Mouse (Mus musculus): ENCODE results near the gene Mbnl2. TPM values are rescaled to one million over a fixed set of nuclear protein-coding genes. Genes with fewer than 3 reads are reported as not detected.

The Mbnl2 gene
- polyA plus RNA-seq, 1 experiment from 2014 or later = 39.8 TPM

GRCm38 (mm10) chr14:120428497-120428896, 153.0 kb downstream of the Mbnl2 start:
- 93% methylated on average over 5 of the region's 5 CpGs for WGBS
- Histone ChIP-seq H3K4me1 (no peaks in the 10 kb centered on the region), H3K36me3 (peaks cover 13% of the 10 kb centered on the region; the same call in 1 of the 2 replicates), H3K27me3 (no peaks in the 10 kb centered on the region), H3K4me2 (replicated peaks) (no peak overlapping the region), H3K9me3 (peaks cover 10% of the 10 kb centered on the region; the same call in 1 of the 2 replicates), H3K27ac (replicated peaks) (no peak overlapping the region), H3K4me3 (no peak overlapping the region), H3K9ac (replicated peaks) (no peak overlapping the region)
- ATAC-seq (ENCODE audit: low FRiP score, low read depth) = no peak

GRCm38 (mm10) chr14:120432773-120433172, 157.3 kb downstream of the Mbnl2 start:
- no peaks in the 10 kb centered on the region for H3K4me1 ChIP-seq
- H3K27me3 ChIP-seq = no peaks in the 10 kb centered on the region
- H3K4me2 ChIP-seq (replicated peaks) = no peak overlapping the region
- ATAC-seq (ENCODE audit: low FRiP score, low read depth) = no peak
- no peak overlapping the region for H3K27ac ChIP-seq (replicated peaks)
- H3K4me3 ChIP-seq = no peak overlapping the region
- no peaks in the 10 kb centered on the region for H3K9me3 ChIP-seq
- H3K9ac ChIP-seq (replicated peaks) = no peak overlapping the region
- no peaks in the 10 kb centered on the region for H3K36me3 ChIP-seq

- no peaks in the 10 kb centered on the region for H3K4me1 ChIP-seq
- no peaks in the 10 kb centered on the region for H3K9me3 ChIP-seq
- no peaks in the 10 kb centered on the region for H3K27me3 ChIP-seq
- no peak for ATAC-seq (ENCODE audit: low FRiP score, low read depth)
- no peak overlapping the region for H3K27ac ChIP-seq (replicated peaks)
- no peaks in the 10 kb centered on the region for H3K36me3 ChIP-seq
- H3K4me2 ChIP-seq (replicated peaks) = no peak overlapping the region
- 78% methylated on average over 8 of the region's 8 CpGs for WGBS
- H3K9ac ChIP-seq (replicated peaks) = no peak overlapping the region
- H3K4me3 ChIP-seq = no peak overlapping the region
Observed at GRCm38 (mm10) chr14:120433931-120434398, 158.5 kb downstream of the Mbnl2 start.

GRCm38 (mm10) chr14:120434831-120435230, 159.4 kb downstream of the Mbnl2 start:
- ATAC-seq (ENCODE audit: low FRiP score, low read depth) = no peak
- 63% methylated on average over 1 of the region's 1 CpGs for WGBS
- Histone ChIP-seq H3K4me2 (replicated peaks) (no peak overlapping the region), H3K9me3 (no peaks in the 10 kb centered on the region), H3K27me3 (no peaks in the 10 kb centered on the region), H3K4me1 (no peaks in the 10 kb centered on the region), H3K36me3 (no peaks in the 10 kb centered on the region), H3K4me3 (no peak overlapping the region), H3K27ac (replicated peaks) (no peak overlapping the region), H3K9ac (replicated peaks) (no peak overlapping the region)

GRCm38 (mm10) chr14:120440716-120441115, 165.2 kb downstream of the Mbnl2 start:
- Histone ChIP-seq H3K36me3 (no peaks in the 10 kb centered on the region), H3K27ac (replicated peaks) (no peak overlapping the region), H3K27me3 (no peaks in the 10 kb centered on the region), H3K4me3 (no peak overlapping the region), H3K4me1 (no peaks in the 10 kb centered on the region), H3K9ac (replicated peaks) (no peak overlapping the region), H3K4me2 (replicated peaks) (no peak overlapping the region), H3K9me3 (no peaks in the 10 kb centered on the region)
- no peak for ATAC-seq (ENCODE audit: low FRiP score, low read depth)

- ATAC-seq (ENCODE audit: low FRiP score, low read depth) = no peak
- no peak overlapping the region for H3K4me3 ChIP-seq
- WGBS = 83% methylated on average over 4 of the region's 4 CpGs
- H3K9me3 ChIP-seq = no peaks in the 10 kb centered on the region
- H3K27me3 ChIP-seq = no peaks in the 10 kb centered on the region
- H3K27ac ChIP-seq (replicated peaks) = no peak overlapping the region
- H3K4me1 ChIP-seq = no peaks in the 10 kb centered on the region
- no peak overlapping the region for H3K4me2 ChIP-seq (replicated peaks)
- H3K9ac ChIP-seq (replicated peaks) = no peak overlapping the region
- H3K36me3 ChIP-seq = no peaks in the 10 kb centered on the region
Observed at GRCm38 (mm10) chr14:120441256-120441655, 165.8 kb downstream of the Mbnl2 start.

- no peak overlapping the region for H3K4me2 ChIP-seq (replicated peaks)
- no peaks in the 10 kb centered on the region for H3K9me3 ChIP-seq
- H3K4me1 ChIP-seq = no peaks in the 10 kb centered on the region
- no peaks in the 10 kb centered on the region for H3K27me3 ChIP-seq
- H3K4me3 ChIP-seq = no peak overlapping the region
- H3K9ac ChIP-seq (replicated peaks) = no peak overlapping the region
- H3K36me3 ChIP-seq = no peaks in the 10 kb centered on the region
- ATAC-seq (ENCODE audit: low FRiP score, low read depth) = no peak
- WGBS = 94% methylated on average over 13 of the region's 13 CpGs
- H3K27ac ChIP-seq (replicated peaks) = no peak overlapping the region
Observed at GRCm38 (mm10) chr14:120441836-120442235, 166.4 kb downstream of the Mbnl2 start.

GRCm38 (mm10) chr14:120454221-120454620, 178.8 kb downstream of the Mbnl2 start:
- H3K9me3 ChIP-seq = no peaks in the 10 kb centered on the region
- 77% methylated on average over 7 of the region's 7 CpGs for WGBS
- ATAC-seq (ENCODE audit: low FRiP score, low read depth) = no peak

GRCm38 (mm10) chr14:120463938-120464727, 188.7 kb downstream of the Mbnl2 start:
- H3K9me3 ChIP-seq = no peaks in the 10 kb centered on the region
- H3K27me3 ChIP-seq = no peaks in the 10 kb centered on the region
- H3K4me2 ChIP-seq (replicated peaks) = no peak overlapping the region
- H3K9ac ChIP-seq (replicated peaks) = no peak overlapping the region
- ATAC-seq (ENCODE audit: low FRiP score, low read depth) = no peak
- no peaks in the 10 kb centered on the region for H3K36me3 ChIP-seq
- no peak overlapping the region for H3K27ac ChIP-seq (replicated peaks)
- no peaks in the 10 kb centered on the region for H3K4me1 ChIP-seq
- whole genome bisulfite sequencing = 97% methylated on average over 3 of the region's 3 CpGs
- H3K4me3 ChIP-seq = no peak overlapping the region

More at GRCm38 (mm10) chr14:120454221-120454620, 178.8 kb downstream of the Mbnl2 start:
- H3K9ac ChIP-seq (replicated peaks) = no peak overlapping the region
- no peak overlapping the region for H3K27ac ChIP-seq (replicated peaks)
- no peaks in the 10 kb centered on the region for H3K36me3 ChIP-seq
- H3K27me3 ChIP-seq = no peaks in the 10 kb centered on the region
- no peak overlapping the region for H3K4me2 ChIP-seq (replicated peaks)
- H3K4me1 ChIP-seq = no peaks in the 10 kb centered on the region
- no peak overlapping the region for H3K4me3 ChIP-seq

GRCm38 (mm10) chr14:120466816-120467215, 191.3 kb downstream of the Mbnl2 start:
- Histone ChIP-seq H3K27ac (replicated peaks) (no peak overlapping the region), H3K4me1 (no peaks in the 10 kb centered on the region), H3K27me3 (no peaks in the 10 kb centered on the region), H3K4me2 (replicated peaks) (no peak overlapping the region), H3K9me3 (no peaks in the 10 kb centered on the region), H3K4me3 (no peak overlapping the region), H3K9ac (replicated peaks) (no peak overlapping the region), H3K36me3 (no peaks in the 10 kb centered on the region)
- no peak for ATAC-seq (ENCODE audit: low FRiP score, low read depth)
- 82% methylated on average over 4 of the region's 4 CpGs for WGBS

GRCm38 (mm10) chr14:120469126-120469790, 193.8 kb downstream of the Mbnl2 start:
- Histone ChIP-seq H3K4me1 (no peaks in the 10 kb centered on the region), H3K27me3 (no peaks in the 10 kb centered on the region), H3K9ac (replicated peaks) (no peak overlapping the region), H3K9me3 (no peaks in the 10 kb centered on the region), H3K27ac (replicated peaks) (no peak overlapping the region), H3K4me2 (replicated peaks) (no peak overlapping the region), H3K36me3 (no peaks in the 10 kb centered on the region), H3K4me3 (no peak overlapping the region)
- WGBS = 88% methylated on average over 14 of the region's 14 CpGs
- ATAC-seq (ENCODE audit: low FRiP score, low read depth) = no peak

- Histone ChIP-seq H3K36me3 (no peaks in the 10 kb centered on the region), H3K27ac (replicated peaks) (no peak overlapping the region), H3K4me2 (replicated peaks) (peak overlapping the region; percentile 72), H3K27me3 (no peaks in the 10 kb centered on the region), H3K9me3 (no peaks in the 10 kb centered on the region), H3K4me1 (peaks cover 21% of the 10 kb centered on the region), H3K4me3 (no peak overlapping the region), H3K9ac (replicated peaks) (peak overlapping the region; percentile 67; the same call in 1 of the 2 replicates)
- no peak for ATAC-seq (ENCODE audit: low FRiP score, low read depth)
- WGBS = 78% methylated on average over 7 of the region's 7 CpGs
Observed at GRCm38 (mm10) chr14:120476186-120476697, 200.8 kb downstream of the Mbnl2 start.

All from midbrain, embryonic 12.5 days (tissue).